Mouse (Mus musculus): ENCODE measurements around the gene Fbxw7. TPM values are rescaled to one million over a fixed set of nuclear protein-coding genes. Genes with fewer than 3 reads are reported as not detected.
"Not testable (repeated sequence)": the region's sequence is repeated elsewhere in the genome, so short reads cannot be mapped to it uniquely, and the experiment has no call there.

The Fbxw7 gene
- polyA plus RNA-seq, 1 experiment from 2014 or later = 8.4 TPM

DNA sequence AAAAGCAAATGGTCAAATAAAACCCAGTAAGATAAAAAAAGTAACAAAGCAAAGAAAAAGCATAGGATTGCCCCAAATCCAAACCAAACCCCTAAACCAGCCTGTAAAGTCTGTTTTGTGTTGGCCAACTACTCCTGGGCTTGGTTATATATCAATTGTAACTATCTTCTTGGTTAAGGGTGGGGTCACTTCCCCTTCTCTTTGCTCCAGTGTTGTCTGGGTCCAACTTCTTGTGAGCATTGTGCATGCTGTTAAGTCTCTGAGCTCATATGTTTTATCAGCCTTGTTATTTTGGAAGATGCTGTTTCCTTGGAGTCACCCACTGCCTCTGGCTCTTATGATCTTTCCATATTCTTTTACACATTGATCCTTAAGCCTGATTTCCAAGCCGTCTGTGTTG is 39.4 kb downstream of the Fbxw7 start:
- Histone ChIP-seq H3K9ac (ENCODE audit: low read depth, low read length) (no peak overlapping the region), H3K27me3 (ENCODE audit: control insufficient read depth, insufficient read depth, low read length) (no peaks in the 10 kb centered on the region), H3K4me3 (ENCODE audit: low read depth, low read length) (no peak overlapping the region), H3K4me1 (ENCODE audit: control insufficient read depth, insufficient read depth, low read length) (peaks cover 4% of the 10 kb centered on the region; the same call in 1 of the 2 replicates), H3K9me3 (replicated peaks; ENCODE audit: control insufficient read depth, low read length) (no peaks in the 10 kb centered on the region), H3K36me3 (ENCODE audit: control insufficient read depth, insufficient read depth, low read length) (no peaks in the 10 kb centered on the region), H3K27ac (ENCODE audit: low read depth, low read length) (no peak overlapping the region), H3K4me2 (no peak overlapping the region)
- 77% methylated on average over 1 of the region's 1 CpGs for WGBS (ENCODE audit: insufficient replicate concordance)
- no peak for ATAC-seq (replicated peaks; ENCODE audit: insufficient number of reproducible peaks, low FRiP score, low TSS enrichment)

DNA sequence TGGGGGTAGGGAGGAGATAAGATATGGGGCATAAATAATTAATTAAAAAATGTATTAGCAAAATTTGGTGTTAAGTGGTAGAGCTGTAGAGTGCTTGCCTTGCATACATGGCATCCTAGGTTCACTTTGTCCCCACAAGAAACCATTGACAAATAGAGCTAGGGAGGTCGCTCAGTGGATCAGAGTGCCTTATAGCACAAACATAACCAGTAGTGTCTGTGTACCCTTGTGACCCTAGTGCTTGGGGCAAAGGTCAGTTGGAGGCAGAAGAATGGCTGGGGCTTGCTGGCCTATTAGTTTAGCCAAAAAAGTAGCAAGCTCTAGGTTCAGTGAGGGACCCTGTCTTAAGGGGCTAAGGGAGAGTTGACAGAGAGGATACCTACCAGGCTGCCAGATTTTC is 45.6 kb downstream of the Fbxw7 start:
- Histone ChIP-seq H3K4me2 (no peak overlapping the region), H3K27ac (ENCODE audit: low read depth, low read length) (no peak overlapping the region), H3K27me3 (ENCODE audit: control insufficient read depth, insufficient read depth, low read length) (no peaks in the 10 kb centered on the region), H3K4me3 (ENCODE audit: low read depth, low read length) (no peak overlapping the region), H3K36me3 (ENCODE audit: control insufficient read depth, insufficient read depth, low read length) (no peaks in the 10 kb centered on the region), H3K9ac (ENCODE audit: low read depth, low read length) (no peak overlapping the region), H3K9me3 (replicated peaks; ENCODE audit: control insufficient read depth, low read length) (no peaks in the 10 kb centered on the region), H3K4me1 (ENCODE audit: control insufficient read depth, insufficient read depth, low read length) (no peaks in the 10 kb centered on the region)
- 71% methylated on average over 1 of the region's 1 CpGs for WGBS (ENCODE audit: insufficient replicate concordance)
- no peak for ATAC-seq (replicated peaks; ENCODE audit: insufficient number of reproducible peaks, low FRiP score, low TSS enrichment)

DNA sequence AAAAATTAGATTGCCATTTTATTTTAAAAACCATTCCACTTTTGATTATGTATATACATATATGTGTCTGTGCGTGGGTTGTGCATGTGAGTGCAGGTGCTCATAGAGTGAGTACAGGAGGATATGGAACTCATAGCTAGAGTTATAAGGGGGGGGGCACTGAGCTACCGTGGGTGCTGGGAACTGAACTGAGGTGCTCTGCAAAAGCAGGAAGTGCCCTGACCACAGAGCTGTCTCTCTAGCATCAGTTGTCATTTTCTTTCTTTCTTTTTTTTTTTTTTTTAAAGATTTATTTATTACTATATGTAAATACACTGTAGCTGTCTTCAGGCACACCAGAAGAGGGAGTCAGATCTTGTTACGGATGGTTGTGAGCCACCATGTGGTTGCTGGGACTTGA is 46.7 kb downstream of the Fbxw7 start:
- H3K4me2 ChIP-seq; H3K27ac ChIP-seq (ENCODE audit: low read depth, low read length); H3K4me3 ChIP-seq (ENCODE audit: low read depth, low read length); ATAC-seq (replicated peaks; ENCODE audit: insufficient number of reproducible peaks, low FRiP score, low TSS enrichment); H3K27me3 ChIP-seq (ENCODE audit: control insufficient read depth, insufficient read depth, low read length); H3K9ac ChIP-seq (ENCODE audit: low read depth, low read length); H3K4me1 ChIP-seq (ENCODE audit: control insufficient read depth, insufficient read depth, low read length); H3K36me3 ChIP-seq (ENCODE audit: control insufficient read depth, insufficient read depth, low read length); H3K9me3 ChIP-seq (replicated peaks; ENCODE audit: control insufficient read depth, low read length): not testable (repeated sequence)
- 88% methylated on average over 3 of the region's 3 CpGs for WGBS (ENCODE audit: insufficient replicate concordance)

DNA sequence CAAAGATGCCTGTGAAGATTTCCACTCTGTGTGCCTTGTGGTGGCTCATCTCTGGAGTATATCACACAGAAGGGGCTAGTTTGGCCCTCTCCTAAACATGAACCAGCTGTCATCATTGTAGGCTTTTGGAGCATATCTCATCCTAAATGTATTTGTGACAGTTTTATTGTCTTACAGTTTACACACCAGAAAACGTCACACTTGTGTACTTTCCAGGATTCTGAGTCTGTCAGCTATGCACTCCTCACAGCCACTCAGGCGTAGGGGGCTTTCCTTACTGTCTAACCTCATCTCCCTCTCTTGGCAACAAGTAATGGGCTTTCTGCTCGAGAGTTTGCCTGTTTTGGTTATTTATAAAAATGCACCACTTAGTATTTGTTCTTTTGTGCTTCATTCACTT is 50.6 kb downstream of the Fbxw7 start:
- no peaks in the 10 kb centered on the region for H3K9me3 ChIP-seq (replicated peaks; ENCODE audit: control insufficient read depth, low read length)
- H3K9ac ChIP-seq (ENCODE audit: low read depth, low read length) = no peak overlapping the region
- no peak overlapping the region for H3K4me2 ChIP-seq
- H3K4me1 ChIP-seq (ENCODE audit: control insufficient read depth, insufficient read depth, low read length) = 0 out of 2 replicates have a peak, but pooled peaks cover 5% of the 10 kb centered on the region
- no peaks in the 10 kb centered on the region for H3K36me3 ChIP-seq (ENCODE audit: control insufficient read depth, insufficient read depth, low read length)
- H3K4me3 ChIP-seq (ENCODE audit: low read depth, low read length) = no peak overlapping the region
- ATAC-seq (replicated peaks; ENCODE audit: insufficient number of reproducible peaks, low FRiP score, low TSS enrichment) = no peak
- no peak overlapping the region for H3K27ac ChIP-seq (ENCODE audit: low read depth, low read length)
- no peaks in the 10 kb centered on the region for H3K27me3 ChIP-seq (ENCODE audit: control insufficient read depth, insufficient read depth, low read length)
- 72% methylated on average over 3 of the region's 3 CpGs for WGBS (ENCODE audit: insufficient replicate concordance)

DNA sequence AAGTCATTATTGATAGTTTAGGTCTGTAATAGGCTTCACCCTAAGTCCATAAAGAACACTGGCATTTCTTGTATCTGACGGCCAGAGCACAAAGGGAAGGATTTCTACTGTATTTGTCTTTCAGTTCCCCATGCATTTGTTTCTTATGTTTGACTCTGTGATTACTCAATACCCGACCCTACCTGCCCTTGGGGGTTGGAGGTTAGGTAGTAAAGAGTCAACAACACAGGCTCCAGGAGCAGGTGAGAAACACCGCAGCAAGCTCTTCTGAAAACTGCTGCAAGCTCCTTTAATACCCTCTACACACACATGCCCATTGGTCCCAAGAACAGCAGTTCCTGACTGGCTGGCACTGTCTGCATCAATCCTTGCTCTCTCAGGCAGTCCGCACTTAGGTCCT is 51.8 kb downstream of the Fbxw7 start:
- H3K27me3 ChIP-seq (ENCODE audit: control insufficient read depth, insufficient read depth, low read length) = no peaks in the 10 kb centered on the region
- no peak overlapping the region for H3K9ac ChIP-seq (ENCODE audit: low read depth, low read length)
- 74% methylated on average over 4 of the region's 4 CpGs for WGBS (ENCODE audit: insufficient replicate concordance)
- no peak for ATAC-seq (replicated peaks; ENCODE audit: insufficient number of reproducible peaks, low FRiP score, low TSS enrichment)
- H3K4me3 ChIP-seq (ENCODE audit: low read depth, low read length) = no peak overlapping the region
- no peak overlapping the region for H3K4me2 ChIP-seq
- 0 out of 2 replicates have a peak, but pooled peaks cover 5% of the 10 kb centered on the region for H3K4me1 ChIP-seq (ENCODE audit: control insufficient read depth, insufficient read depth, low read length)
- H3K36me3 ChIP-seq (ENCODE audit: control insufficient read depth, insufficient read depth, low read length) = no peaks in the 10 kb centered on the region
- no peaks in the 10 kb centered on the region for H3K9me3 ChIP-seq (replicated peaks; ENCODE audit: control insufficient read depth, low read length)
- no peak overlapping the region for H3K27ac ChIP-seq (ENCODE audit: low read depth, low read length)

DNA sequence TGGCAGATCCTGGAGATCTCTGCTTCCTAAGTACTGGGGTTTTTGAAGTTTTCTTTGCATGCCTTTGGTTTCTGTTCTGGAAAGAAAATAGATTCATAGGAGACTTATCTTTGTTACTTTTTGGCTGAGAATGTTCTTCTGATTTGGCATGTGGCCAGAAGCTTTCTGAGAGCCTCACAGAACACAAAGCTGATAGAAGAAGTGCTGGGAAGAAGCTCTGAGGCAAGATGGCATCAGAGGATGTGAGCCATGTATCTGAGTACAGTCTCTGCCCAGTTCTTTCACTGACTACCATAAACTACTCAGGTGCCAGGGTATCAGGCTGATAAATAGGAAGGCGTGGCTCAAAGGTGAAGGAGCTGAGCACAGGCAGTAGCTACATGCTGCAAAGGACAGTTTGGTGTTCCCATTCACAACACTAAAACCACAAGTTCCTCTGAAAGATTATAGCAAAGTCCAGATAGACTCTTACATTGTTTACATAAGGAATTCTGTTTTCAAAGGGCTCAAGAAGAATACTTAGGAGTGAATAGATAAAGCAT is 52.4 kb downstream of the Fbxw7 start:
- Histone ChIP-seq H3K4me3 (ENCODE audit: low read depth, low read length) (no peak overlapping the region), H3K36me3 (ENCODE audit: control insufficient read depth, insufficient read depth, low read length) (no peaks in the 10 kb centered on the region), H3K4me2 (no peak overlapping the region), H3K9me3 (replicated peaks; ENCODE audit: control insufficient read depth, low read length) (no peaks in the 10 kb centered on the region), H3K27ac (ENCODE audit: low read depth, low read length) (no peak overlapping the region), H3K9ac (ENCODE audit: low read depth, low read length) (no peak overlapping the region), H3K27me3 (ENCODE audit: control insufficient read depth, insufficient read depth, low read length) (no peaks in the 10 kb centered on the region), H3K4me1 (ENCODE audit: control insufficient read depth, insufficient read depth, low read length) (0 out of 2 replicates have a peak, but pooled peaks cover 5% of the 10 kb centered on the region)
- no peak for ATAC-seq (replicated peaks; ENCODE audit: insufficient number of reproducible peaks, low FRiP score, low TSS enrichment)
- WGBS (ENCODE audit: insufficient replicate concordance) = 85% methylated on average over 1 of the region's 1 CpGs

DNA sequence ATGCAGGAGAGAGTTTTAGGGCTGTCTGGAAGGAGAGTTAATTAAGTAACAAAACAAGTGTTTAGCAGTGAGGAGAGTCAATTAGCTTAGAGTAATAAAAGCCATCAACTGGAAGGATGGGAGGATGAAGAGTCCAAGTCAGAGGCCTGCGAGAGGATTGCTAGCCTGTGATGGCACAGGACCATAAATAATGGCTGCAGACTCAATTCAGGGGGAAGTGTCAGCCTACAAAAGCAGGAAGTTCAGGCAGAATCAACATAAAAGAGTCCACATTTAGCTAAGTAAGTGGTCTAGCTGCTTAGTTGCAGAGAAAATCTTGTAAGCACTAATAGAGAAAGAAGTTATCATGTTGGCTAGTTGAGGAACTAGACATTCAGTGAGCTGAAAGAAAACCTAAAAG is 52.9 kb downstream of the Fbxw7 start:
- Histone ChIP-seq H3K4me1 (ENCODE audit: control insufficient read depth, insufficient read depth, low read length) (0 out of 2 replicates have a peak, but pooled peaks cover 5% of the 10 kb centered on the region), H3K9ac (ENCODE audit: low read depth, low read length) (no peak overlapping the region), H3K4me3 (ENCODE audit: low read depth, low read length) (no peak overlapping the region), H3K27ac (ENCODE audit: low read depth, low read length) (no peak overlapping the region), H3K4me2 (no peak overlapping the region), H3K36me3 (ENCODE audit: control insufficient read depth, insufficient read depth, low read length) (no peaks in the 10 kb centered on the region), H3K27me3 (ENCODE audit: control insufficient read depth, insufficient read depth, low read length) (no peaks in the 10 kb centered on the region), H3K9me3 (replicated peaks; ENCODE audit: control insufficient read depth, low read length) (no peaks in the 10 kb centered on the region)
- 71% methylated on average over 1 of the region's 1 CpGs for WGBS (ENCODE audit: insufficient replicate concordance)
- ATAC-seq (replicated peaks; ENCODE audit: insufficient number of reproducible peaks, low FRiP score, low TSS enrichment) = no peak

DNA sequence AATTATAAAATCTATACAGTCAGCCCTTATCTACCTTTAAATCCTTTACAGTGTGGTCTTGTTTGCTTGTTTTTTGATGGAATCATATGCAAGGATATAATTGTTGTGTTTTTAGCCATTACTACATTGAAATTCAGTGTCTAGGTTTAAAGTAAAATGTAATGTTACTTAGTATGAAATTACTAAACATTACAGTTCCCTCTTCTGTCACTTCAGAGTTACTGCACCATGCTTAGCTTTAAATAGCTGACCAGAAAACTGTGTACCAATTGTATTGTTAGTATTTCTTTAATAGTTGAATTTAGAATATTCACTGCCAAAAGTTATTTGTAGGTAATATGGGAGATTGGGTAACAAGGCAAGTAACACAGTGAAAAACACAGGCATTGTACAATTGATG is 55.1 kb downstream of the Fbxw7 start:
- H3K4me2 ChIP-seq = no peak overlapping the region
- ATAC-seq (replicated peaks; ENCODE audit: insufficient number of reproducible peaks, low FRiP score, low TSS enrichment) = no peak

DNA sequence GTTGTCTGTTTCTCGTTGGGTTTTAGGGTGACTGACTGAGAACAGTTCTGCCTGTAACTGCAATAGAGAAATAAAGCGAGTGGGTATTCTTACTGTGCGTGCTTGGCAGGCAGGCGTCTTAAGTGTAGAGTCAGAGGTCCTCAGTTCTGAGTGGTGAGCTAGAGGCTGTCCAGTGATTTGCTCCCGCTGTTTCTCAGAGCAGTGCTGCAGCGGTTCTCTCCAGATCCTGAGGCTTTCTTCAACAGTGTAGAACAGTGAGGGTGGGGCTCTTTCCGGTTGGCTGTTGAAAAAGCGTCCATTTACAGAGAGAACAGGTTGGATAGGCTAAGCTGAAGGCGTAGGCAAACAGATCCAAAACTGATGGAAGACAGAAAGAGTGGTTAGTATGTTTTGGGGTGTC is 60.2 kb downstream of the Fbxw7 start:
- ATAC-seq (replicated peaks; ENCODE audit: insufficient number of reproducible peaks, low FRiP score, low TSS enrichment) = no peak
- Histone ChIP-seq H3K4me1 (ENCODE audit: control insufficient read depth, insufficient read depth, low read length) (no peaks in the 10 kb centered on the region), H3K27ac (ENCODE audit: low read depth, low read length) (no peak overlapping the region), H3K9me3 (replicated peaks; ENCODE audit: control insufficient read depth, low read length) (no peaks in the 10 kb centered on the region), H3K4me2 (no peak overlapping the region), H3K36me3 (ENCODE audit: control insufficient read depth, insufficient read depth, low read length) (no peaks in the 10 kb centered on the region), H3K4me3 (ENCODE audit: low read depth, low read length) (no peak overlapping the region), H3K9ac (ENCODE audit: low read depth, low read length) (no peak overlapping the region), H3K27me3 (ENCODE audit: control insufficient read depth, insufficient read depth, low read length) (no peaks in the 10 kb centered on the region)
- 74% methylated on average over 9 of the region's 9 CpGs for WGBS (ENCODE audit: insufficient replicate concordance)

More for the DNA sequence above, 55.1 kb downstream of the Fbxw7 start:
- Histone ChIP-seq H3K27ac (ENCODE audit: low read depth, low read length) (no peak overlapping the region), H3K4me1 (ENCODE audit: control insufficient read depth, insufficient read depth, low read length) (0 out of 2 replicates have a peak, but pooled peaks cover 5% of the 10 kb centered on the region), H3K4me3 (ENCODE audit: low read depth, low read length) (no peak overlapping the region), H3K27me3 (ENCODE audit: control insufficient read depth, insufficient read depth, low read length) (no peaks in the 10 kb centered on the region), H3K36me3 (ENCODE audit: control insufficient read depth, insufficient read depth, low read length) (no peaks in the 10 kb centered on the region), H3K9ac (ENCODE audit: low read depth, low read length) (no peak overlapping the region), H3K9me3 (replicated peaks; ENCODE audit: control insufficient read depth, low read length) (no peaks in the 10 kb centered on the region)
